Mouse (Mus musculus): ENCODE results near the gene Tesc. TPM values are rescaled to one million over a fixed set of nuclear protein-coding genes. Genes with fewer than 3 reads are reported as not detected.
A peak's percentile ranks its signal among the peaks of the same experiment; 100 is the strongest.

The Tesc gene
- polyA plus RNA-seq, 1 experiment from 2014 or later: 29.5 TPM

DNA sequence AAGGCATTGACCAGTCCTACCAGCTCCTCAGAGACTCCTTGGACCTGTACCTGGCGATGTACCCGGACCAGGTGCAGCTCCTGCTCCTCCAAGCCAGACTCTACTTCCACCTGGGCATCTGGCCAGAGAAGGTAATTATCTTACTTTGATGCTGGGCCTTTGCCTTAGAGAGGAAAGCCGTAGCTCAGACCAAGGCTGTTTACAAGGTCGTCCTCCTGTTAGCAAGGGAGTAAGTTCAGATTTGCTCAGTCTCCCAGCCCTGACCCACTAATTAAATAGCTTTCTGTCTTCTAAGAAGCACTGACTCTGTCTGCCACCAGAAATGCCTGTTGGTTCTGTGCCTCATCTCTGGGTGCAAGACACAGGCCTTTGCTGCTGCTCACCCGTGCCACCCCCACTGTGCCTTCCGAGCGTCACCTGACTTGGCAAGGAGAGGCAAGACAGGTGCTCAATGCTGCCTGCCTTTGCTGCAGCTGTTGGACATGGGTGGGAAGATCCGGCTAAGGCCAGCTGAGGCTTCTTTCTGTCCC lies 32.1 kb upstream of the Tesc start:
- CTCF ChIA-PET: no interaction called here
- no peaks in the 10 kb centered on the region for H3K27me3 ChIP-seq
- POLR2A ChIA-PET: interaction anchor here (0.9 kb wide), 1 partner anchor 15 kb away, joined by 3 read pairs; no protein-coding TSS in a partner anchor
- TF ChIP-seq CTCF (IDR thresholded peaks at IDR 0.05): no peak
- in situ Hi-C loops (cut with MboI; ENCODE audit: low pct_unique_long_range_greater_than_20kb): no loop called here
- DNase-seq (ENCODE audit: low read depth, low spot score) (no peak), ATAC-seq (no peak)

DNA sequence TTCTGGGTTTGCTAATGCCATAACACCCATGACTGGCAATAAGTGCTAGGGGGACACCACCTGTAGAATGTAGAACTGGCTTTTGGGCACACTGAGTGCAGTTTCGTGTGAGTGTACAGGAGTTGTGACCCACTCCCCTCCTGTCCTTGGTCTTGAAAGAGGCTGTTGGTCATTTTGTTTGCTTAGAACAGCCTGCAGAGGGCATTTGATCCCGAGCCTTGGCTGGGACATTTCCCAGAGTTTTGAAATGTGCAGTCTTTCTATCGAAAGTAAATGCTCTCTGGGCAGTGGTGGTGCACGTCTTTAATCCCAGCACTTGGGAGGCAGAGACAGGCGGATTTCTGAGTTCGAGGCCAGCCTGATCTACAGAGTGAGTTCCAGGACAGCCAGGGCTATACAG lies 31.6 kb upstream of the Tesc start:
- no peaks in the 10 kb centered on the region for H3K27me3 ChIP-seq
- TF ChIP-seq CTCF (IDR thresholded peaks at IDR 0.05): no peak
- ChIA-PET POLR2A (no interaction called here), CTCF (interaction anchor here (1.0 kb wide), 1 partner anchor 8 kb away, joined by 3 read pairs; no protein-coding TSS in a partner anchor)
- no peak for DNase-seq (ENCODE audit: low read depth, low spot score)
- in situ Hi-C loops (cut with MboI; ENCODE audit: low pct_unique_long_range_greater_than_20kb): no loop called here
- ATAC-seq: no peak

DNA sequence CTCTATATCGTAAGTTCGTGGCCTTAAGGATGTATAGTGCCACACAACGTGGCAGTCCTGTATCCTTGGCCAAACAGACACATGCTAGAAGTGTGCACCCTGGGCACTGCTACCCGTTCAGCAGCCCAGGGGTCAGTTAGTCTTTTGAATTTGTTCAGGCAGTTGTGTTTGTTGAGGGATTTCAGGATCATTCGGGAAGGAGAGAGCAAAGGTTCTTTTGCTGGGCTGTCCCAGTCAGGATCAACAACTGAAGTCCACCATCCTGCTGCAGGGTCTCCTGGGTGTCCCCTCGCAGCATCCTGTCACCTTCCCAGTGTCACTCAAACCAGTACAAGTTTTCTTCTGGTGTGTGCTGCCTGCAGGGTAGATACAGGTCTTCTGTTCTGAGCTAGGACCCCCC lies 31.0 kb upstream of the Tesc start:
- no peak for TF ChIP-seq CTCF (IDR thresholded peaks at IDR 0.05)
- no peaks in the 10 kb centered on the region for H3K27me3 ChIP-seq
- CTCF ChIA-PET: interaction anchor here (1.0 kb wide), 1 partner anchor 8 kb away, joined by 3 read pairs; no protein-coding TSS in a partner anchor
- POLR2A ChIA-PET: no interaction called here
- ATAC-seq: no peak
- in situ Hi-C loops (cut with MboI; ENCODE audit: low pct_unique_long_range_greater_than_20kb): no loop called here
- DNase-seq (ENCODE audit: low read depth, low spot score): no peak

DNA sequence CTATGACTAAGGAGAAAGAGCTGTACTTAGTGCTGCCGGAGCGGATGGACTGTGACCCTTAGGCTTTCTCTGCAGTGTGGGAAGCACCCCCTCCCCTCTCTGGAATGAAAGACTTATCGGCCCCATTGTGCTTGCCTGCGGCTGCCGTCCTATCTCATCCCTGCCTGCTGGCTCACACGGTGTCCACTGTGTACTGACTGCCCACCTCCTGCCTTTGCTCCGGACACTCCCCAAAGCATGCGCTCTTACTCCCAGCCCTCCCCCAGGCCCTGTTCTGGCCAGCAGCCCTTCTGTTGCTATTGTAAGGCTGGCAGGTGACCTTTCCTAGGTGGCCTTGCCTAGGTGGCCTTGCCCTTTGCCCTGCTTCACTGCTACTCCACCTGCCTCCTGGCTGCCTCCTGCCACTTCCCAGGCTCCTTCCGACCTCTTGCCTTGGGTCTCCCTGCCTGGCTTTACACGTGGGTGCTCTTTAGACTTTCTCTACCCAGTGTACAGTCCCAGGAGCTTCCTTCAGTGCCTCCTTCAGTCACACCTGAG lies 30.0 kb upstream of the Tesc start:
- H3K27me3 ChIP-seq: no peaks in the 10 kb centered on the region
- ATAC-seq: no peak
- TF ChIP-seq CTCF (IDR thresholded peaks at IDR 0.05): no peak
- DNase-seq (ENCODE audit: low read depth, low spot score): no peak
- ChIA-PET POLR2A (no interaction called here), CTCF (no interaction called here)
- in situ Hi-C loops (cut with MboI; ENCODE audit: low pct_unique_long_range_greater_than_20kb): no loop called here

- no peak for TF ChIP-seq CTCF (IDR thresholded peaks at IDR 0.05)
- ATAC-seq (no peak), DNase-seq (ENCODE audit: low read depth, low spot score) (no peak)
- CTCF ChIA-PET: interaction anchor here (7.4 kb wide), 1 partner anchor 69 kb away, joined by 117 read pairs; no protein-coding TSS in a partner anchor
- in situ Hi-C loops (cut with MboI; ENCODE audit: low pct_unique_long_range_greater_than_20kb): no loop called here
- no peaks in the 10 kb centered on the region for H3K27me3 ChIP-seq
- POLR2A ChIA-PET: no interaction called here
Observed at GRCm38 (mm10) chr5:117999061-117999460, 28.5 kb upstream of the Tesc start.

- ATAC-seq (no peak), DNase-seq (ENCODE audit: low read depth, low spot score) (no peak)
- H3K27me3 ChIP-seq: no peaks in the 10 kb centered on the region
- ChIA-PET POLR2A (no interaction called here), CTCF (interaction anchor here (7.4 kb wide), 1 partner anchor 69 kb away, joined by 117 read pairs; no protein-coding TSS in a partner anchor)
- in situ Hi-C loops (cut with MboI; ENCODE audit: low pct_unique_long_range_greater_than_20kb): no loop called here
- TF ChIP-seq CTCF (IDR thresholded peaks at IDR 0.05): no peak
Observed at GRCm38 (mm10) chr5:117999584-117999983, 28.0 kb upstream of the Tesc start.

- in situ Hi-C loops (cut with MboI; ENCODE audit: low pct_unique_long_range_greater_than_20kb): loop anchor here (5.0 kb wide), 1 partner anchor 70 kb away; no protein-coding TSS in a partner anchor
- CTCF ChIA-PET: interaction anchor here (0.7 to 7.4 kb wide), 10 partner anchors 9 to 84 kb away, joined by 3 to 117 read pairs (median 3); no protein-coding TSS in a partner anchor
- DNase-seq (ENCODE audit: low read depth, low spot score) (no peak), ATAC-seq (peak; percentile 52)
- no peaks in the 10 kb centered on the region for H3K27me3 ChIP-seq
- TF ChIP-seq CTCF (IDR thresholded peaks at IDR 0.05): no peak
- POLR2A ChIA-PET: no interaction called here
Observed at GRCm38 (mm10) chr5:118002059-118002458, 25.5 kb upstream of the Tesc start.

DNA sequence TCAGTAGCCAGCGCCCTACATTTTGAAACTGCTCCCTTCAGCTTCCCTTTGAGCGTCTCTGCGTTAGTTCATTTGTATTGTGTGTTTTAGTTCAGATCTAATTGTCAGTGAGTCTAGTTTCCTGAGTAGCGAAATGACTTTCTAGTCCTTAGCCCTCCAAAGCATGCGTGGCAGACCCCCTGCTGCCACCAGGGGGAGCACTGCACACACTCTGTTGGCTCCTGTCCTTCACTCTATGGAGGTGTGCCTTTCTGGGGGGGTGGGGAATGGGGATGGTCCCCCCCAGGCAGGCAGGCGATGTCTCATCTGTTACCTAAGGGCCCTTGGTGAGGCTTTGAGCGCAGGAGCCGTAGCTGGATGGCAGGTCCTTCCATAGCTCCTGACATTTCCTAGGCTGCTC lies 22.9 kb upstream of the Tesc start:
- DNase-seq (ENCODE audit: low read depth, low spot score): no peak
- no peak for ATAC-seq
- ChIA-PET CTCF (interaction anchor here (0.6 to 7.4 kb wide), 13 partner anchors 8 to 81 kb away, joined by 3 to 117 read pairs (median 3); no protein-coding TSS in a partner anchor), POLR2A (no interaction called here)
- TF ChIP-seq CTCF (IDR thresholded peaks at IDR 0.05): no peak
- H3K27me3 ChIP-seq: no peaks in the 10 kb centered on the region
- in situ Hi-C loops (cut with MboI; ENCODE audit: low pct_unique_long_range_greater_than_20kb): loop anchor here (5.0 kb wide), 1 partner anchor 68 kb away; no protein-coding TSS in a partner anchor

GRCm38 (mm10) chr5:118005728-118006127 lies 21.8 kb upstream of the Tesc start:
- ATAC-seq (no peak), DNase-seq (ENCODE audit: low read depth, low spot score) (no peak)
- ChIA-PET CTCF (interaction anchor here (0.8 to 1.2 kb wide), 3 partner anchors 48 to 64 kb away, joined by 3 to 4 read pairs (median 3); no protein-coding TSS in a partner anchor), POLR2A (interaction anchor here (1.1 kb wide), 1 partner anchor 63 kb away, joined by 5 read pairs; no protein-coding TSS in a partner anchor)
- no peaks in the 10 kb centered on the region for H3K27me3 ChIP-seq
- in situ Hi-C loops (cut with MboI; ENCODE audit: low pct_unique_long_range_greater_than_20kb): no loop called here
- no peak for TF ChIP-seq CTCF (IDR thresholded peaks at IDR 0.05)

GRCm38 (mm10) chr5:118008344-118008743 lies 19.2 kb upstream of the Tesc start:
- H3K27me3 ChIP-seq: no peaks in the 10 kb centered on the region
- ChIA-PET POLR2A (no interaction called here), CTCF (interaction anchor here (1.6 kb wide), 1 partner anchor 58 kb away, joined by 5 read pairs; no protein-coding TSS in a partner anchor)
- TF ChIP-seq CTCF (IDR thresholded peaks at IDR 0.05): no peak
- DNase-seq (ENCODE audit: low read depth, low spot score) (no peak), ATAC-seq (no peak)
- in situ Hi-C loops (cut with MboI; ENCODE audit: low pct_unique_long_range_greater_than_20kb): no loop called here

GRCm38 (mm10) chr5:118010872-118011271 lies 16.7 kb upstream of the Tesc start:
- ChIA-PET POLR2A (no interaction called here), CTCF (interaction anchor here (1.1 to 1.8 kb wide), 3 partner anchors 9 to 59 kb away, joined by 3 to 5 read pairs (median 4); no protein-coding TSS in a partner anchor)
- ATAC-seq (no peak), DNase-seq (ENCODE audit: low read depth, low spot score) (no peak)
- no peak for TF ChIP-seq CTCF (IDR thresholded peaks at IDR 0.05)
- in situ Hi-C loops (cut with MboI; ENCODE audit: low pct_unique_long_range_greater_than_20kb): no loop called here
- H3K27me3 ChIP-seq: no peaks in the 10 kb centered on the region
